Mouse (Mus musculus): ENCODE measurements around the gene B3gnt3. TPM values are rescaled to one million over a fixed set of nuclear protein-coding genes. Genes with fewer than 3 reads are reported as not detected.
"Not testable (repeated sequence)": the region's sequence is repeated elsewhere in the genome, so short reads cannot be mapped to it uniquely, and the experiment has no call there.

B3gnt3 gene
- polyA plus RNA-seq (2015; fragmentation: Nextera tagmentation; extraction: Ambion mirVana): 12.2 and 15.0 TPM in 2 replicates

DNA sequence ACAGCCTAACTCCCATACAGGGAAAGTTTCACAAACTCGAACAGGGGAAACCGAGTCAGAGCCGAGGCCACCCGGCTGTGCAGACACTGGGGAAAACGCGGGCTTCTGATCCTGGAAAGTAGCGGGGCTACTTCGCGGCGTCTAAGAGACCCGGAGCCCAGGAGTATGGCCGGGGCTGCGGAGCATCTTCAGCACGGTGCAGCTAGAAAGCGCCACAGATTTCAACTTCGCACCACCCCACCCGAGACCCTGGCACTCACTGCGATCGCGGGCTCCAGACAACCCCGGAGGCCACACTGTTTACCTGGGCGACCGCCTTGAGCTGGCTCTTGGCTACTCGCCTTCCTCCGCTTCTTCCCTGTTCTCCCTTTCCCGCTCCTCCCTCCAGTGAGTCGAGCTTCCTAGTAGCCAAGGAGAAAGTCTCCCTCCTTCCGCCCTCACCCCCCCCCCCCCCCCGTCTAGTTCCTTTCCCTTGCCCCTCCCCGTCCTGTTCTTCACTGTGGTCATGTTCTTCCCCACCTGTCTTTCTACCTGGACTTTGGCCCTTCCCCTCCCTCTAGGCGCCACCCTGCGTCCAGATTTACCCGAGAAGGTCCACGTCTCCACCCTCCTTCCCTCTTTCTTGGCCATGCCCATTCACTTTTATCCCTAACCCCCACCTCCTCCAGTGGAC lies at the start of gene B3gnt3:
Gene B3gnt3, minus strand, starts transcription at position 376 of the 673 bp plus-strand sequence.
- peak within 1 kb of the TSS; percentile 77 for H3K27ac ChIP-seq (ENCODE audit: low read length)
- H3K4me2 ChIP-seq (ENCODE audit: low read depth, low read length): peak within 1 kb of the TSS; percentile 53
- H3K27me3 ChIP-seq (ENCODE audit: control insufficient read depth, insufficient read depth, low read length): peaks cover 21% of the 10 kb centered on the region
- peak within 1 kb of the TSS; percentile 48 for H3K9ac ChIP-seq (ENCODE audit: low read length)
- H3K9me3 ChIP-seq (replicated peaks; ENCODE audit: control insufficient read depth, low read length): no peaks in the 10 kb centered on the region
- H3K4me1 ChIP-seq (ENCODE audit: control insufficient read depth, insufficient read depth, low read length): peaks cover 15% of the 10 kb centered on the region
- peak; percentile 59; the same call in 1 of the 2 replicates for ATAC-seq (ENCODE audit: insufficient read depth, low FRiP score)
- H3K36me3 ChIP-seq (ENCODE audit: control insufficient read depth, insufficient read depth, low read length): no peaks in the 10 kb centered on the region
- peak within 1 kb of the TSS; percentile 46 for H3K4me3 ChIP-seq (replicated peaks; ENCODE audit: low read length)
- WGBS: 15% methylated on average over 31 of the region's 34 CpGs

DNA sequence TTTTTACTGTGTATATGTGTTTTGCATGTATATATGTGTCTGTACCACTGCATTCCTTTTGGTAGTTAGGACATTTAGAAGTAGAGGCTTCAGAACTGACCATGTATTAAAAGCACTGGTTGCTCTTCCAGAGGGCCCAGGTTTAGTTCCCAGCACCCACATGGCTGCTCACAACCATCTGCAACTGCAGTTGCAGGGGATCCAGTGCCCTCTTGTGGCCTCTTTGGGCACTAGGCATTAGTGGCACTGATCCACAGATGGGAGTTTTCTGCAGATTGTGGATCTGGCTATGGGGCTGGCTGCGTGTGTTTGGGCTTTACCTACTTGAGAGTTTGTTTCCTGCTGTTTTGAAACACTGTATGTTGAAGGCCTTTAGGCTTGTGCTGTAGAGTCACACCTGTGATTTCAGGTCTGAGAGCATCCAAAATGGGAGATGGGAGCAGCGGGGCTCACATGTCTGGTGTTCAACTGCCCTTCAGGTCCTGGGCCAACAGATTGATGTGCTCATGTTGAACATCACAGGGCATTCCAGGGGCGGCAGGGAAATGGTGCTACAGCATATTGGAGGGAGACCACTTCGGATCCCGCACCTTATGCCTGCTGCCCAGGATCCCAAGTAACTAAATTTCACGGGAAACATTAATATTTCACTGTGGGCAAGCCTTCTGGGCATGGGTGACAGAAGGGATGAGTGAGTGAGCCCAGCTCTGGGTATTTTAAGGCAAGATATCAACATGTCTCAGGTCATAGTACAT lies 47.9 kb upstream of the B3gnt3 start:
- not testable (repeated sequence) for H3K27me3 ChIP-seq (ENCODE audit: control insufficient read depth, insufficient read depth, low read length); H3K4me2 ChIP-seq (ENCODE audit: low read depth, low read length); H3K27ac ChIP-seq (ENCODE audit: low read length); H3K9ac ChIP-seq (ENCODE audit: low read length); H3K4me1 ChIP-seq (ENCODE audit: control insufficient read depth, insufficient read depth, low read length); ATAC-seq (ENCODE audit: insufficient read depth, low FRiP score); H3K36me3 ChIP-seq (ENCODE audit: control insufficient read depth, insufficient read depth, low read length); H3K9me3 ChIP-seq (replicated peaks; ENCODE audit: control insufficient read depth, low read length); H3K4me3 ChIP-seq (replicated peaks; ENCODE audit: low read length)
- 89% methylated on average over 6 of the region's 6 CpGs for WGBS

- H3K27ac ChIP-seq (ENCODE audit: low read length); H3K4me1 ChIP-seq (ENCODE audit: control insufficient read depth, insufficient read depth, low read length); H3K4me3 ChIP-seq (replicated peaks; ENCODE audit: low read length); H3K27me3 ChIP-seq (ENCODE audit: control insufficient read depth, insufficient read depth, low read length); H3K9me3 ChIP-seq (replicated peaks; ENCODE audit: control insufficient read depth, low read length); H3K36me3 ChIP-seq (ENCODE audit: control insufficient read depth, insufficient read depth, low read length); H3K9ac ChIP-seq (ENCODE audit: low read length); H3K4me2 ChIP-seq (ENCODE audit: low read depth, low read length); ATAC-seq (ENCODE audit: insufficient read depth, low FRiP score): not testable (repeated sequence)
Observed at GRCm38 (mm10) chr8:71747082-71747481, 45.5 kb upstream of the B3gnt3 start.

GRCm38 (mm10) chr8:71745322-71745721 lies 43.7 kb upstream of the B3gnt3 start:
- no peaks in the 10 kb centered on the region for H3K9me3 ChIP-seq (replicated peaks; ENCODE audit: control insufficient read depth, low read length)
- H3K27me3 ChIP-seq (ENCODE audit: control insufficient read depth, insufficient read depth, low read length): no peaks in the 10 kb centered on the region; the same call in 1 of the 2 replicates
- no peaks in the 10 kb centered on the region for H3K36me3 ChIP-seq (ENCODE audit: control insufficient read depth, insufficient read depth, low read length)
- no peaks in the 10 kb centered on the region for H3K4me1 ChIP-seq (ENCODE audit: control insufficient read depth, insufficient read depth, low read length)
- no peak overlapping the region for H3K4me3 ChIP-seq (replicated peaks; ENCODE audit: low read length)
- H3K9ac ChIP-seq (ENCODE audit: low read length): no peak overlapping the region
- no peak for ATAC-seq (ENCODE audit: insufficient read depth, low FRiP score)
- no peak overlapping the region for H3K4me2 ChIP-seq (ENCODE audit: low read depth, low read length)
- H3K27ac ChIP-seq (ENCODE audit: low read length): no peak overlapping the region
- WGBS: 76% methylated on average over 1 of the region's 1 CpGs

GRCm38 (mm10) chr8:71742783-71743182 lies 41.2 kb upstream of the B3gnt3 start:
- H3K4me1 ChIP-seq (ENCODE audit: control insufficient read depth, insufficient read depth, low read length): no peaks in the 10 kb centered on the region
- no peak for ATAC-seq (ENCODE audit: insufficient read depth, low FRiP score)
- H3K27me3 ChIP-seq (ENCODE audit: control insufficient read depth, insufficient read depth, low read length): no peaks in the 10 kb centered on the region
- no peak overlapping the region for H3K9ac ChIP-seq (ENCODE audit: low read length)
- no peak overlapping the region for H3K4me2 ChIP-seq (ENCODE audit: low read depth, low read length)
- H3K4me3 ChIP-seq (replicated peaks; ENCODE audit: low read length): no peak overlapping the region
- H3K27ac ChIP-seq (ENCODE audit: low read length): no peak overlapping the region
- H3K36me3 ChIP-seq (ENCODE audit: control insufficient read depth, insufficient read depth, low read length): no peaks in the 10 kb centered on the region
- 68% methylated on average over 2 of the region's 2 CpGs for WGBS
- H3K9me3 ChIP-seq (replicated peaks; ENCODE audit: control insufficient read depth, low read length): no peaks in the 10 kb centered on the region

- ATAC-seq (ENCODE audit: insufficient read depth, low FRiP score): peak; percentile 61; the same call in 1 of the 2 replicates
- Histone ChIP-seq H3K27me3 (ENCODE audit: control insufficient read depth, insufficient read depth, low read length) (no peaks in the 10 kb centered on the region), H3K9ac (ENCODE audit: low read length) (no peak overlapping the region), H3K27ac (ENCODE audit: low read length) (no peak overlapping the region), H3K36me3 (ENCODE audit: control insufficient read depth, insufficient read depth, low read length) (no peaks in the 10 kb centered on the region), H3K4me1 (ENCODE audit: control insufficient read depth, insufficient read depth, low read length) (no peaks in the 10 kb centered on the region), H3K4me3 (replicated peaks; ENCODE audit: low read length) (peak overlapping the region; percentile 0; the same call in 1 of the 2 replicates), H3K9me3 (replicated peaks; ENCODE audit: control insufficient read depth, low read length) (no peaks in the 10 kb centered on the region), H3K4me2 (ENCODE audit: low read depth, low read length) (peak overlapping the region; percentile 42)
- 4% methylated on average over 19 of the region's 19 CpGs for WGBS
Observed at GRCm38 (mm10) chr8:71741687-71742114, 40.1 kb upstream of the B3gnt3 start.

GRCm38 (mm10) chr8:71741226-71741625 lies 39.6 kb upstream of the B3gnt3 start:
- no peak for ATAC-seq (ENCODE audit: insufficient read depth, low FRiP score)
- H3K27me3 ChIP-seq (ENCODE audit: control insufficient read depth, insufficient read depth, low read length): no peaks in the 10 kb centered on the region
- H3K4me3 ChIP-seq (replicated peaks; ENCODE audit: low read length): no peak overlapping the region
- no peak overlapping the region for H3K9ac ChIP-seq (ENCODE audit: low read length)
- WGBS: 33% methylated on average over 3 of the region's 3 CpGs
- H3K27ac ChIP-seq (ENCODE audit: low read length): no peak overlapping the region
- H3K4me1 ChIP-seq (ENCODE audit: control insufficient read depth, insufficient read depth, low read length): no peaks in the 10 kb centered on the region
- H3K9me3 ChIP-seq (replicated peaks; ENCODE audit: control insufficient read depth, low read length): no peaks in the 10 kb centered on the region
- H3K4me2 ChIP-seq (ENCODE audit: low read depth, low read length): peak overlapping the region; percentile 42; the same call in 1 of the 2 replicates
- no peaks in the 10 kb centered on the region for H3K36me3 ChIP-seq (ENCODE audit: control insufficient read depth, insufficient read depth, low read length)

DNA sequence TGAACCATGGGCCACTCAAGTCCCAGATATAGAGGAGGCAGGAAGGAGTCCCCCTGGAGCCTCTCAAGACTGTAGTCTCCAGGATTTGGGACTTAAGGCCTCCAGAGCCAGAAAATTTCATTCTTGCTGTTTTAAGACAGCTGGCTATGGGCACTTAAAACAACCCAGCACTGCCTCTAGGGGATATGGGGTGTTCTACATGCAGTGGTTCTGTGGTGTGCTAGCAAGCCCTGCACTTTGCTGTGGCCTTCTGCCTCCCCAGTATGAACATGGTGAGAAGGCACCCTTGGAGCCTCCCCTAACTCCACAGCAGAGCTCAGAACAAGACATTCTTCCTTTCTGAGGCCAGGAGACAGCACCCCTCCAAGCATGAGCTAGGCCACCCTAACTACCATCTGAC lies 36.7 kb upstream of the B3gnt3 start:
- not testable (repeated sequence) for H3K36me3 ChIP-seq (ENCODE audit: control insufficient read depth, insufficient read depth, low read length); H3K4me1 ChIP-seq (ENCODE audit: control insufficient read depth, insufficient read depth, low read length); ATAC-seq (ENCODE audit: insufficient read depth, low FRiP score); H3K9me3 ChIP-seq (replicated peaks; ENCODE audit: control insufficient read depth, low read length); H3K4me2 ChIP-seq (ENCODE audit: low read depth, low read length); H3K27ac ChIP-seq (ENCODE audit: low read length); H3K9ac ChIP-seq (ENCODE audit: low read length); H3K4me3 ChIP-seq (replicated peaks; ENCODE audit: low read length); H3K27me3 ChIP-seq (ENCODE audit: control insufficient read depth, insufficient read depth, low read length)

DNA sequence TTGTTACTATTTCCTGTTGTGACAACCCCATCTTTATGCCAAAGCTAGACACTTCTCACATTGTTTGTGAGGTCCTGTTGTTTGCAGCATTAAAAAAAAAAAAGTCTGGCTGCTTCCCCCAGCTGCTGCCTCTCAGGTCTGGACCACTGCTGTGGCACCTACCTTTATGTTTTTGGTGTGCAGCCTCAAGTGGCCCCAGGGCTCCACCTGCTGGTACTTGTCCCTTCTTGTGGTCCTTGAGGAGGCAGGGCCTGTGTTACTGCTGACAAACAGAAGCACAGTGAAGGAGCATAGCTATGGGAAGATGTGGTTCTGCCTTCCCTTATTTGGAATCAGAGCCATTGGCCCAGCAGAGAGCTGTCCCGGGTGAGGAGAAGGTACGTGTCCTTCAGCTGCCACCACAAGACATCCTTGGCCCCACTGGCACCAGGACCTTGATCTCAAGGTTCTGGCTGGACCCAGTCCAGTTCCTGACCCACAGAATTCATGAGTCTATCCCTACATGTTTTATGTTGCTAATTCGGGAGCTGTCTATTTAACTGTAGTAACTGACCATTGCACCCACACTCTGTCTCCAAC lies 30.2 kb upstream of the B3gnt3 start:
- no peaks in the 10 kb centered on the region for H3K36me3 ChIP-seq (ENCODE audit: control insufficient read depth, insufficient read depth, low read length)
- H3K9ac ChIP-seq (ENCODE audit: low read length): no peak overlapping the region
- H3K27me3 ChIP-seq (ENCODE audit: control insufficient read depth, insufficient read depth, low read length): no peaks in the 10 kb centered on the region
- H3K4me1 ChIP-seq (ENCODE audit: control insufficient read depth, insufficient read depth, low read length): 0 out of 2 replicates have a peak, but pooled peaks cover 2% of the 10 kb centered on the region
- no peaks in the 10 kb centered on the region for H3K9me3 ChIP-seq (replicated peaks; ENCODE audit: control insufficient read depth, low read length)
- no peak overlapping the region for H3K4me2 ChIP-seq (ENCODE audit: low read depth, low read length)
- no peak overlapping the region for H3K27ac ChIP-seq (ENCODE audit: low read length)
- 65% methylated on average over 3 of the region's 3 CpGs for WGBS
- ATAC-seq (ENCODE audit: insufficient read depth, low FRiP score): no peak
- H3K4me3 ChIP-seq (replicated peaks; ENCODE audit: low read length): no peak overlapping the region
